Mouse (Mus musculus) neutrophil, adult 5-6 weeks (primary cell): ENCODE measurements around the gene Nags. TPM values are rescaled to one million over a fixed set of nuclear protein-coding genes. Genes with fewer than 3 reads are reported as not detected.

Source experiments
- ATAC-seq: fragments of 151-379, 151-347 bp; 2 replicates; pipeline ENCODE4 v1.8.0; 2017; ENCODE audit warnings: mild to moderate bottlenecking, moderate TSS enrichment; ENCODE audit not compliant: insufficient number of reproducible peaks, poor library complexity, low FRiP score, severe bottlenecking; ENCODE audit errors: extremely low read depth
- total RNA-seq: library from RNA; stranded (forward); fragments of 200-1000 nt; gene quantifications from 2 replicates; pipeline ENCODE4 v1.2.3, GENCODE M21; 2017

Nags gene
- total RNA-seq, 1 experiment from 2014 or later = not detected

- ATAC-seq = no peak
Observed at GRCm38 (mm10) chr11:102196018-102196797, 50.9 kb downstream of the Nags start.

- ATAC-seq = no peak
Observed at GRCm38 (mm10) chr11:102198245-102198644, 52.9 kb downstream of the Nags start.

Other genes starting within 250 kb of the Nags start
- not detected in 2 replicates for gene Sost, start 178.5 kb upstream of the Nags start, total RNA-seq
- not detected in 2 replicates for gene Cfap97d1, start 161.2 kb upstream of the Nags start, total RNA-seq
- 9.5 and 12.0 TPM in 2 replicates for gene Dusp3, start 158.5 kb upstream of the Nags start, total RNA-seq
- not detected in 2 replicates for gene Mpp3, start 117.1 kb upstream of the Nags start, total RNA-seq
- 0.58 and 2.0 TPM in 2 replicates for gene Cd300lg, start 104.0 kb upstream of the Nags start, total RNA-seq
- gene Mpp2, start 57.0 kb upstream of the Nags start, total RNA-seq = not detected in 2 replicates
- not detected in 2 replicates for gene Ppy, start 44.2 kb upstream of the Nags start, total RNA-seq
- gene Pyy, start 37.7 kb upstream of the Nags start, total RNA-seq = not detected in 2 replicates
- gene Tmem101, start 10.9 kb downstream of the Nags start, total RNA-seq = 7.2 and 13.6 TPM in 2 replicates
- gene Lsm12, start 39.8 kb downstream of the Nags start, total RNA-seq = 46.8 and 56.2 TPM in 2 replicates
- gene G6pc3, start 44.1 kb downstream of the Nags start, total RNA-seq = 14.7 and 16.5 TPM in 2 replicates
- gene Hdac5, start 84.7 kb downstream of the Nags start, total RNA-seq = 62.9 and 64.1 TPM in 2 replicates
- not detected in 2 replicates for gene BC030867, start 103.4 kb downstream of the Nags start, total RNA-seq
- gene Asb16, start 123.2 kb downstream of the Nags start, total RNA-seq = not detected in 2 replicates
- 51.1 and 54.8 TPM in 2 replicates for gene Tmub2, start 139.4 kb downstream of the Nags start, total RNA-seq
- gene Atxn7l3, start 151.1 kb downstream of the Nags start, total RNA-seq = 36.7 and 44.5 TPM in 2 replicates
- 169 and 195 TPM in 2 replicates for gene Ubtf, start 174.2 kb downstream of the Nags start, total RNA-seq
- gene Slc4a1, start 220.7 kb downstream of the Nags start, total RNA-seq = 12.0 and 14.8 TPM in 2 replicates
- gene Rundc3a, start 247.9 kb downstream of the Nags start, total RNA-seq = 0.74 and 1.0 TPM in 2 replicates